Mouse (Mus musculus): Measurements from ENCODE around the gene Arf1.
A peak's percentile ranks its signal among the peaks of the same experiment; 100 is the strongest.

DNA sequence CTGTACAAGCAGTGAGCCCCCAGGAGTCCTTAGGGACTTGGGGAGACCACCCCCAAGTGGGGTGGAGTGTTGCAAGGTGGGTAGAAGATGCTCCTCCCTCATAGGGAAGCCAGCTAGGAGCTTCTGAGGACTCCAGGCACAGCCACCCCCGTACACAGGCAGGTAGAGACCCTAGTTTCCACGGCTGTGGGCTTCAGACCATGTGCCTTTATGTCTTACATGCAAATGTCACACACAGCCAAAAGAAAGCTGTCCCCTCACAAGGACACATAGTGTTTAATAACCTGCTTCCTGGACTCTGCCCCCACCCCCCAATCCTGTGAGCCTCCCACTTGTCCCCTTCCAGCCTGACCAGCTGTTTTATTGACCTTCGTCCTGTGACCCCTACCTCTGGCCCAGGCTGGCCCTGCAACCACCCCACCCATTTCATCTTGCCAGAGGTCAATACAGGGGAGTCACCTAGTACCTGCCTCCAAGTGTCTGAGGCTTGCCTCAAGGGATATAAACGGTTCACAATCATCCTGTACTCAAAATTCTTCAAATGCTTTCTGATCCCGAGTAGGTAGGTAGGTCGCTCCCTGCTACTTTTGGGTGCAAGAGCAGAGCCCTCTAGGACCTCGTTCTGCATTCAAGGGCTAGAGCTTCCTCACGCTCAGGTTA, 37.2 kb upstream of the Arf1 start:
- TF ChIP-seq CTCF (IDR thresholded peaks at IDR 0.05; ENCODE audit: low read depth, low read length) (no peak), POLR2A (IDR thresholded peaks at IDR 0.05; ENCODE audit: insufficient read depth, low read length) (no peak), EP300 (IDR thresholded peaks at IDR 0.05; ENCODE audit: insufficient read depth, low read depth, low read length) (peak; percentile 58; the same call in 1 of the 2 replicates)

All from ES-Bruce4 (cell line).